Mouse (Mus musculus): Measurements from ENCODE around the gene Gpbp1.
A peak's percentile ranks its signal among the peaks of the same experiment; 100 is the strongest.

The Gpbp1 gene

DNA sequence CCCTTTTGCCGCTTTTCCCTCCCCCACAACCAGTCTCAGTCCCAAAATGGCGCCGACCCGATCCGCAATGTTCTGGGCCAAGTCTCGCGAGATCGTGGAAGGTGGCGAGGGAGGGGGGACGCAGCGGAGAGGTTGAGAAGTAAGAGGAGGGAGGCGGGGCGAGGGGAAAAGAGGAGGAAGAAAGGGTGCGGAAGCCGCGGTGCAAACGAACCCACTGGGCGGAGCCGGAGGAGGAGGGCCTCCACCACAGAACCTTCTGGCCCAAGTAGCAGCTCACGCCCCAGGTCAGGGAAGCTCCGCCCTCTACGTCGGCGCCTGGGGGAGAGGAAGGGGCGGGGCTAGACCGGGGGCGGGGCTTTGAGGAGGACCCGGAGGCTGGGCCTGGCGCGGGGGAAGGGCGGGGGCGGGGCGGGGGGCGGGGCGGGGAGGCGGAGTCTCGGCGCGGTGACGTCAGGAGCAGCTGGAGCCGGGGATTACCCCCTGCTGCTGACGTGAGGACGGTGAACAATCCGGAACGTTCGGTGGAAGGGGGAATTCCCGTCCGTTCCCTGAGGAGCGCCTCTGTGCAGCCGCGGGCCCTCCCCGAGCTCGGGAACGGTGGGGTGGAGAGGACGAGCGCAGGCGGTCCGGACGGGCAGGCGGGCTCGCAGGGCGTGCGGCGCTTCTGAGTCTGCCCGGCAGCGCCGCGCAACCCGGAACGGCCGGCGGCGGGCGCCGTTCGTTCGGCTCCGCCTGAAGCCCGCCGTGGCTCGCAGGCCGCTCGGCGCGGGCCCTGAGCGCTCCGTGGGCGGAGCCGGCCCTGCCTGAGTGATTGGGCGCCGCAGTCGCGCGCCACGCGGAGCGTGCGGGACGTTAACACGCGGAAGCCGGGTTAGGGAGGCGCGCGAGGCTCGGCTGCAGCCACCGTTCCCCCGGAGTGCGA lies at the start of gene Gpbp1:
Gene Gpbp1, minus strand, starts transcription at position 310 of the 922 bp plus-strand sequence.
- peak; percentile 100 for DNase-seq

DNA sequence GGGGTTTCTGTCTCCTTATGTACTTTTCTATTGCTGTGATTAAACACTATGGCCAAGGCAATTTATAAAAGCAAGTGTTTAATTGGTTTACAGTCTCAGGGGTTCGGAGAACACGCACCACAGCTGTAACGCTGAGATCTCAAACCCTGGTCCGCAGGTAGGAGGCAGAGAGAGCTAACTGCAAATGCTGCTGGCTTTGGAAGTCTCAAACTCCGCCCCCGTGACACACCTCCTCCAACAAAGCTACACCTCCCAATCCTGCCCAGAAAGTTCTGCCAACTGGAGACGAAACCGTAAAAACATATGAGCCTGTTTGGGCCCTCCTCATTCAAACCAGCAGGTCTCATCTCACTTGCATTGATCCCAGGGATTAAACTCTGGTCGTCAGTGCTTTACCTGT lies 47.8 kb upstream of the Gpbp1 start:
- no peak for DNase-seq

DNA sequence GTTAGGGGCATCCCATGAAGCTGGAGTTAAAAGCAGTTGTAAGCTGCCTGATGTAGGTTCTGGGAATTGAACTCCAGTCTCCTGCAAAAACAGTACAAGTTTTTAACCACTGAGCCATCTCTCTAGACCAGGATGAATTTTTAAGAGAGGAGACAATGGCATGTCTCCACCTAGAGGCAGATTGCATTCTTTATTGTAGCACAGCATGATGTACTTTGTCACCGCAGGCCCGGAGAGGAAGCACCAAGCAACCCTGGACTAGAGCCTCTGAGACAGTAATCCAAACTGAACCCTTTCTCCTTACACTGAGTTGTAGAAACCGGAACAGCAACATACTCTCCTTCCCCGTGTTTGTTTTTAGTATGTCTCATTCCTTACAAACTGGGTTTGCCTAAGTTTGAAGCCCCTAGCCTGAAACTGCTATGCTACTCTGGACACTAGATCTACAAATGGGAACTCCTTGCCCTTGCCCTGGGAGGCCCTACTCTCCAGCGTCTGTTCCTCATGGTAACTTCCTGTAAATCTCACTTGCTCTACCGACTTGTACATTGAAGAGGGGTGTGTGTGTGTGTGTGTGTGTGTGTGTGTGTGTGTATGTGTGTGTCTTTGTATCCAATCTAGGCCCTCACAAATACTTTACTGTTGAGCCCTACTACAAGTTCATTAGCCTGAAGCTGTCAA lies 46.4 kb upstream of the Gpbp1 start:
- DNase-seq: peak; percentile 27

DNA sequence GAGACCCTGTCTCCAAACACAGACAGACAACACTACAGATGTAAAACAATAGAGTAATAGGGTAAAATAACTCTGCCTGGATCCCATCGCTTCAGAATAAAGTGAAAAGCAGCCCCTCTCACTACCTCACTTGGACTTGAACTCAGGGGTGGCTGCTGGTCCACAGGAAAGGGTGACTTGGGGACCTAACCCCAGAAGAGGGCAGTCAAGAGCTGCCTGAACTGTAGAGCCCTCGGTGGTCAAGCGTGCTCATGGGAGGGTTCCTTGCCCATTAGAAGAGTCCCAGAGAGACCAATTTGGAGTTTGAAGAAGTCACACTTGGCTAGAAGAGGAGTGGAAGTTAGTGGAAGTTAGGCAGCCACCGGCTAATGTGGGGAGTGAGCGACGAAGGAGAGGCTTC lies 44.2 kb upstream of the Gpbp1 start:
- no peak for DNase-seq

DNA sequence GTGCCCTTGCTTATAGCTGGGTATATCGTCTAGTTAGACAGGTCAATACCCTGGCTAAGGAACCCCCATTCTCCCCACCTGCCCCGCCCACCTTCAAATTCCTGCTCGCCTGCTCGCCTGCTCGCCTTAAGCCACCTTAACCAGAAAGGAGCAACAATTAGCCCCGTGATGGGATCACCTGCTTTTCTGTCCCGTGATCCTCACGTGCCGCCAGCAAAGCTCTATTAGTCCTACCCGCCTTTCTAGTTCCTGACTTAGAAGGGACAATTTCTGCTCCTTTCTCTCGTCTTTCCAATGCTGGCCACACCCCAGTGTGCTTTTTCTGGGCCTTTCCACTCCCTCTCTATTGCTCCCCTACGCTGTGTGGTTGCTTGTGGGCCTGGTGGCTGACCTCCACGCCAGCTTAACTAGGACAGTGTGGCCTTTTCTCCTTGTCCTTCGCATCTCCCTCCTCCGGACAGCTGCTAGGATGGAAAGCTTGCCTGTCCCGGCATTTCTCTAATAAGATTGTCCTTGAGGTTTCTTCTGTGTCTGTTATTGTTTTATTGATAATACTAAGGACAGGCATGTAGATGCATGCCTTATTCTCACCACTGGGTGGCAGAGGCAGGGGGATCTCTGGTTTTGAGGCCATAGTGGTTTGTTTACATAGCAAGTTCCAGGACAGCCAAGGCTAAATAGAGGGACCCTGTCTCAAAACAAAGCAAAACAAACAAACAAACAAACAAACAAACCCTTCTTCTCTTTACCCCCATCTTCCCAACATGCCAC lies 42.5 kb upstream of the Gpbp1 start:
- DNase-seq: peak; percentile 12

DNA sequence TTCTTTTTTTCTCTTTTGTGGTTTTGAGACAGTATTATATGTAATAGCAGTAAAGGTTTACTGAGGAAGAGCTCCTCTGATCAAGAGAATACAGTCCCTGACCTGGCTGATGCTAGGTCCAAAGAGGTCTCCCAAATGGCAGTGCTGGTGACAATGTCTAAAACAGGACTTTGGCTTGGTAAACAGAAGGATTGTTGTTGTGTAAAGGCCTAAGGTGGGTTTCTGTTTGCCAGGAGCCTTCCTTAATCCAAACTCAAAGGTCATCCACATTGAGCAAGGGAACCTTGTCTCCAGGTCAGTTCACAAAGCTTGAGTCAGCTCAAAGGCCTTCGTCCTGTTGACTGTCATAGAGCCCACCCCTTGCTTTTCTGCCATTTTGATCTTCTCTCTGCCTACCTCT lies 41.8 kb upstream of the Gpbp1 start:
- peak; percentile 35 for DNase-seq

DNA sequence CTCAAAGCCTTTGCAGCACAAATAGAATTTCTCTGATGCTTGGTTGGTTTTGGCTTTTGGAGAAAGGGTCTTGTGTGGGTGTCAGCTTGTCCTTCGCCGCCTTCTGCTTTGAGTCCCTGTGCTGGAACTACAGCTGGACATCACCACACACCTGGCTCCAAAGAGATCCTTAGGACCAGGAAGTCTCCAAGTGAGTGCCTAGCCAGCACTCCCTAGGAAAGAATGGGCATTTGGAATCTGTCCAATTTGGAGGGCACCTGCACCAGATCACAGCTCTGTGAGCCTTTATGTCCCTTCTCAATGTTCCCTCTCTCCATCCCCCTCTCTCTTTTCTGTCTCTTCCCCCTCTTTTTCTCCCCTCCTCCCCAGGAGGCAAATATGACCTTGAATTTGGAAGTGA lies 34.4 kb upstream of the Gpbp1 start:
- DNase-seq: no peak

DNA sequence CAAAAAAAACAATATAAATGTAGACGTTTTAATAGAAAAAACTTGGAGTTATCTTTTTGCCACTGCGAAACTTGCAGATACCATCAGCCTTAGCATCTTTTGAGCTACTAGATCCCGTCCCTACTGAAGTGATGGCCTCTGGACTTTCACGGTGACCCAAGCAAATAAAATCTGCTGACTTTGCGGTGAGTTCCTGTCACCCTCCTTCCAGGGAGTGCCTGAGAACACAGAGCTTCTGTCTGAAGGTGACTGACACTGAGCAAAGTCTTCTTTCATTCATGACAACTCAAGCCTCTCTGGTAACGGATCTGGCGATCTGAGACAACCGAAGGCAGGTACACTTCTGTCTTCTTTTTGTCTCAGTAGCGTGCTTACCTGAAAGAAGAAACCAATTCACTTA lies 32.4 kb upstream of the Gpbp1 start:
- DNase-seq: peak; percentile 43

DNA sequence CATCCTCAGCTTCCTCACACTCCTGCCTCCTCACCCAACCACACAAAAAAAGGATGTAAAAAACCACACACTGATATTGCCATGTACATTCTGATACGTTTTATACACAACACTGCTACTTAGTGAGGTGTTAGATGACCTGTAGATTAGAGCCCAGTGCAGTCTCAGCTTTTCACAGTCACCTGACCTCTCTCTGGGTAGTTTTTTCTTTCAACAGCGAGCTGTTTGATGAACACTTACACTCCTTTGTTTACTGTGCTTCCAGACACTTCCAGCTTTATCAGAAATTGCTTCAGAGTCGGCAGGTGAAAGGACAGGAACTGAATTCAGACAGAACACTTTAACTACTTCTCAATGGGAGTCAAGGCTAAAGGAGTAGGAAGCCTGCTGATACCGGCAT lies 30.5 kb upstream of the Gpbp1 start:
- DNase-seq: no peak

DNA sequence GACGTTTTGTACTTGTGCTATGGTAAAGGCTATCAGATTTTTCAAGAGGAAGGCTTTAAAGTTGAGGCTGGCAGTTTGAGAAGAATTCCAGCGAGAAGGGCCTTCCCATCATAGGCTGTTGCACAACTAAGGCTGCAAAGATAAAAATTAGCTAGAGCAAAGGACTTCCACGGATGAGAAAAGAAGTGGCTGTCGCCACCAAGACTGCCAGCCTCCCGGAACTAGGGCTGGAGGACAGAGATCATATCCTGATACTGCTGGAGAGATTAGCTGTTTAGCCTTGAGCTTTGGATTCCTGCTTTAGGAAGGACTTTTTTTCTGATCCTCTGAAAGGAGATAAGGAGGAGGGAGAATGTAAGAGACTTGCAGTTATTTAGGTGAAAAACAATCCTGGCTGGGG lies 28.4 kb upstream of the Gpbp1 start:
- DNase-seq: peak; percentile 33

DNA sequence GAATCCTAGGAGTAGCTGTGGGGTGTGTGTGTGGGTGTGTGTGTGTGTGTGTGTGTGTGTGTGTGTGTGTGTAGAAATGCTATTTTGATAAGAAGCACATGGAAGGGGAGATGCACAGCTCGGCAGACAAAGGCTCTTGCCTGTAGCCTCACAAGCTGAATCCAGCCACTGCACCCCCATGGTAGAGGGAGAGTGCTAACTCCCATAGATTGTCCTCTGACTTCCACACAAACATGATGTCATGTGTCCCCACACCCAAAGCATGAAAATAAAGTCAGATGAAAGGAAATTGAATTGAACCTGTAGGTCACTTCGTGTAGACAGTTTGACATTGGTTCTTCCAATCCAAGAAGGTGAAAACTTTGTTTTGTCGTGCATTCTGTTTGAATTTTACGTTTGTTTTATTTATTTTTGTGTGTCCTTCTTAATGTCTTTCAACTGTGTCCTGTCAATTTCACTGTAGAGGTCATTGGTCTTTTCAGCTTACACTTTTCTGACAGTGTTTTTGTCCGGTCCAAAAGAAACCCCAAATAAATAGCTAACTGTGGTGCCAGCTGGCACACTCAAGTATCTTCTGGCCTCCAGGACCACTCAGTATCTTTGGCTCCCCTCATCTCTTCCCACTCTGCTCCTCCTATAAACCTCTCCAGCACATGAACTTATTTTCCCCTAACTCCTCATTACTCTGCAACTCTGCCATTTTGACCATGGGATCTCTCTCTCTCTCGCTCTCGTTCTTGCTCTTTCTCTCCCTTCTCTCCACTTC lies 26.7 kb upstream of the Gpbp1 start:
- no peak for DNase-seq

DNA sequence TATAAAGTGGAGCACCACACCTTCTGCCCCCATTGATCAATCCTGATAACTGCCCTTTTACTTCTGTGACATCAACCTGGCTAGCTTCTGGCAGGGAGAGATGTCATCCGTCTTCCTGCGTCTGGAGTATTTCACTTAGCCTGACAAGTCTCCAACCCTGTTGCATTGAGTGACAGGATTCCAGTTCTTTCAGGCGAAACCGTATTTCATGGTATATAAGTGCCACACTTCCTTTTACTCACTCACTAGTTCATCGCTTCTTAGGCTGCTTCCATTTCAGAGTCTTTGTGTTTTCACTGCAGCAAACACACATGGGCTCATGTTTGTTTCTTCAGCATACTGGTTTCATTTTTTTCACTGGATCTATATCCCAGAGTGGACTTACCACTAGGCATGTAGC lies 19.5 kb upstream of the Gpbp1 start:
- no peak for DNase-seq

DNA sequence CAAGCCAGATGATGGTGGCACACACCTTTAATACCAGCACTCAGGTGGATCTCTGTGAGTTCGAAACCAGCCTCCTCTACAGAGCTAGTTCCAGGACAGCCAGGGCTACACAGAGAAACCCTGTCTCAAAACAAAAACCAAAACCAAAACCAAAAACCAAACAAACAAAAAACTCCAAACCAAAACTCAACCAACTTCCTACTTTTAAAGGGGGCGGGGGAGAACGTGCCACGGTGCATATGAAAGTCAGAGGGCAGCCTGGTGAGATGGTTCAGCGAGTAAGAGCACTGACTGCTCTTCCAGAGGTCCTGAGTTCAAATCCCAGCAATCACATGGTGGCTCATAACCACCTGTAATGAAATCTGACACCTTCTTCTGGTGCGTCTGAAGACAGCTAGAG lies 18.7 kb upstream of the Gpbp1 start:
- DNase-seq: no peak

DNA sequence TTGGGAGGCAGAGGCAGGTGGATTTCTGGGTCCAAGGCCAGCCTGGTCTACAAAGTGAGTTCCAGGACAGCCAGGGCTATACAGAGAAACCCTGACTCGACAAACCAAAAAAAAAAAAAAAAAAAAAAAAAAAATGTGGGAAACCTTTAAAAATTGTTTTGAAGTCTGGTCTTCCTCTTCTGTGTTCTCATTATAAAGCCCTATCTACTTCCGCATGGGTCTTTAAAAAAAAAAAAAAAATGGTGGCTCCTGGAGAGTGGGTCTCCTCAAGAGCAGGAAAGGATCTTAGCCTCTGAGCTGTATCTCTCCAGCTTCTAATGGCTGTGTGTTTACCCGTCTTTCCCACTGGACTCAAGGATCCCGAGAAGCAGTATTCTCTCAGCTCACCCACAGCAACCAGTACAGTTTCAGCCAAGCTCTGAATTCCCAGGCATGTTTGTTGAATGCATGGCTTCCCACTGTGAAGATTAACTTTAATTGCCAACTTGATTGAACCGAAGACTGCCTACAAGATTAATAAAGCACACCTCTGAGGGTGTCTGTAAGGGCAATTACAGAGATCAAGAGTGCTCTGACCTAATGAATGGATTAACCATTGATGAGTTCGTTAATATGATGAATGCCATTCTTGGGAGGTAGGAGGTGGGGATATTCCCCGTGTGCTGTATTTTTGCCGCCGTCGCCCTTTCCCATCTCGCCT lies 4.6 kb upstream of the Gpbp1 start:
- peak; percentile 61 for DNase-seq

DNA sequence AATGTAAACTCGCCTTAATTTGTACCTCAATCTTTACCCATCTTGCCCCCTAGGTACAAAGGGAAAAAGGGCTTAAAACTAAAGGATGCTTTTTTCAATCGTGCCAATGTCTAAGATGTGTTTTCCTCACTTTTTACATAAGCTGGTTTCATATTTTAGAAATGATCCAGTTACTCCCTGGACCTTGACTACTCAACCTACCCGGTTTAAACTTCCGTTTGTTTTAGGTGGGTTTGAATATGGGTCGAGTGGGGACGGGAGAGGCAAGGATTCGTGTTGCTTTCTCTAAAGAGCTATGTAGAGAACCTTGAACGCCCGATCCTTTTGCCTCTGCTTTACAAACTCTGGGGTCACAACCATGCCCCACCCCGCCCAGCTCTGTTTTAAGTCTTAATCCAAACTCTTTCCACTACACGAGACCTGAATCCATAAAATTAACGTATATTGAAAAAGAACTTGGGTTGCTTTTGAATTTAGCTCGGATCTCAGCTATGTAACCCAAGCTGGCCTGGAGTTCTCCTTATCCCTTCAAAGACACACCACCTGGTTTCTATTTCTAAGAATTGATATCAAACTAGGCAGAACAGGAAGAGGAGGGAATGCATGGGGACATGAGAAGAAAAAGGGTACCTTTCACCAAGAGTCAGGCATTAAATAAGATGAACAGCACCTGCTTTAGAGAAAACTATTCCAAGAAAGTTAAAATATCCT lies 1.3 kb upstream of the Gpbp1 start:
- peak; percentile 21 for DNase-seq

DNA sequence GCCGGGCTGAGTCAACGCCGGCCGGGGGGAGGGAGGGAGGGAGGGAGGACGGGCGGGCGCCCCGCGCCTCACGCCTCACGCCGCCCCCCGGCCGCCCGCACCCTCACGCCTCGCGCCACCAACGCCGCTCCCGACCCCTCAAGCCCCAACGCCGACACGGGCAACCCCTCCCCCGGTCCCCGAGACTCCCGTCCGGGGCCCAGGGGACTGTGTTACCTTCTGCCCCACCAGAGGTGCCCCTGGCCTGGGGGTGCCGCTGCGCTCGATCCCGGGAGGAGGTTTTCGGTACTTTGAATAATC lies 459 bp downstream of the Gpbp1 start:
- DNase-seq: no peak

DNA sequence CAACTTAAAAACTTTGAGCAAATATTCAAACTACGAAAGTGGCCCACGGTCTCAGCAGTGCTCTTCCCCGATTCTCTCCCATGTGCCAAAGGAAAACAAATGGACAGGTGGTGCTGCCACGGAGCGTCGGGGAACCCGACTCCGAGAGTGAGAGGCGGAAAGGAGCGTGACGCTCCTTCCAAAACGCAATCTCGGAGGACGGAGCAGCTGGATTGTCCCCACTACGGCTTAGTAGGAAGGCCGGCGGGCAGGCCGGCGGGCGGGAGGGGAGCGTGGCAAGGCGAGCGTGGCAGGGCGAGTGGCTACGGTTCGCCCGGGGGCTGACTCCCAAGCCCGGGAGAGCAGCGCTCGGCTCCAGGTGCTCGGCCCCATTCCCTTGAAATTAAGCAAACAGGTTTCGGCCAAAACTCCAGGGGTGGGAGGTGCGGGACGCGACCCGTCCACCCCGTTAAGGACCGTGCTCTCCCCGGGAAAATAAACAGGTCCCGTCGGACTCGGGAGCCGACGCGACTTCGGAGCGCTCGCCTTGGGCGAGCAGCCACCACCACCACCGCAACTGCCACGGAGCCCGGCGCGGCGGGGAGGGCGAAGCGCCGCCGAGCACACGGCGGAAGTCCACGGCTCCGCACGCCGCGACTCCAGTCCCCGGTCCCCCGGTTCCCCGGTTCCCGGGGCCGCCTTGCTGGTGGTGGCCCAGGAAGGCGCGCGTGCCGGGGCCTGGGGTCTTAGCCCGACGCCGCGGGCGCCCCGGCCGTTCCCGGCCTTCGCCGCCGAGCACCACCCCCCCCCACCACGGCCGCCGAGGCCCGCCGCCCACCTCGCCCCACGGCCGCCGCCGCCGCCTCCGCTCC lies 1.0 kb downstream of the Gpbp1 start:
- peak; percentile 28 for DNase-seq

DNA sequence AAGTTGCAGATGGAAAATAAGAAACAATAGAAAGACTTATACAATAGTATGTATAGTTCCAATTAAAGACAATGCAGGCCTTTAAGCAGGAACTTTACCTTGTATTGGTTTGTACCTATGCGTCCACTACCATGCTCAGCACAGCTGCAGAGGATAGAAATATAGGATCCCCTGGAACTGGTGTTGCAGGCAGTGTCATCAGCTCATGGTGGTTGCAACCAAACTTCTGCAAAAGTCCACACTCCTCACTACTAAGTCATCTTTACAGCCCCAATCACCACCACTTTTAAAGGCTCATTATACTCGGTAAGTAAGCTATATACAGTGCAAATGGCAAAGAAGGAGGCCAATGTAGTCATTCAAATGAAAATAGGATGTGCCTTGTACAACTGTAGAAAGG lies 12.2 kb downstream of the Gpbp1 start:
- no peak for DNase-seq

DNA sequence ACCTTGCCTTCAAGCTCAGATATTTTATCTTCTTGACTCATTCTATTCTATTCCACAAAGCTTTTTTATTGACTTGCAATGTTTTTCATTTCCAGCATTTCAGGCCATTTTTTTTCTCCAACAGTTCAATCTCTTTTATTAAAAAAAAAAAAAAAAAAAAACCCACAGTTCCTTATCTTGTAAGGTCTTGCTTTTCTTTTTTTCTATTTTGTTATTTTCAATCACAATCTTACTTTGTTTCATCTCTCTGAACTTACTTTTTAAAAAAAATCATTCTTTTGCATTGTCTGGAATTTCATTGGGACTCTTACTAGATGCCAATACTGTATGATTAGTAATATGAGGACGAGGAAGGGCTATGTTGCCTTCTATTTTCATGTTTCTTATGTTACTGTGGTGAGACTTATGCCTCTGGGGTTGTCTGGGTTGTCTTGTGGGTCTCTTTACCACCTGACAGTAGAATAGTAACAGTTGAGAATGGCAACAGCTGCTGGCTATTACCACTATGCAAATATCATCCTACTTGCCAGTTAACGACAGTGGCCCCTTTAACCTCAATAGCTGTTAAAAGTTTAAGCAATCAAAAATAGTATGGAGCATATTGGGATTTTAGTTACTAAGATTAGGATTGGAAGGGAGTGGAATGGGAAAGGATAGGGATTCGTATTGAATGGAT lies 19.2 kb downstream of the Gpbp1 start:
- no peak for DNase-seq

DNA sequence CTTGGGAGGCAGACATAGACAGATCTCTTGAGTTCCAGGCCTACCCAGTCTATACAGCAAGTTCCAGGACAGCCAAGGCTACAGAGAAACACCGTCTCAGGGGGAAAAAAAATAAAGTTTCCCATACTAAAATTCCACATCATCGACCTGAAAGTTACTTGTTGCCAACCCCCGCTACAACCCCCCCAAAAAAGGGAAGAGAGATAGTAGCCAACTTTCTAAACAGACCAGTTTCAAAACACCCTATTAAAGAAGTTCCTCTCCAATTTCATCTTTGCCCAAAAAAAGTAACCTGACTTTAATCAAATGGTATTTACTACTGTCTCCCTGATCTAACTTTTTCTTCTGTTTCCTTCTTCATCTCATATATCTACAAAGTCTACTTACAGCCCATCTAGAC lies 22.6 kb downstream of the Gpbp1 start:
- no peak for DNase-seq
